Mouse (Mus musculus) neural tube, embryonic 14.5 days (tissue): ENCODE measurements around the gene Bbx. TPM values are rescaled to one million over a fixed set of nuclear protein-coding genes. Genes with fewer than 3 reads are reported as not detected.
A peak's percentile ranks its signal among the peaks of the same experiment; 100 is the strongest.

Experiments
- ATAC-seq: fragments of 200-750 bp; cut with Nextera tagmentation; 2 replicates; pipeline ENCODE4 v1.8.0; 2017; ENCODE audit warnings: low read depth, mild to moderate bottlenecking, moderate TSS enrichment, moderate library complexity
- H3K27ac ChIP-seq: fragments of 300-500 bp; sonication (generic); 2 replicates; pipeline ENCODE4 v1.5.1; 2014; ENCODE audit warnings: low read depth, mild to moderate bottlenecking, control low read depth, low read length, moderate library complexity, mixed read lengths
- H3K27me3 ChIP-seq: fragments of 300-500 bp; sonication (generic); 2 replicates; pipeline ENCODE4 v1.6.1; 2014; ENCODE audit warnings: low read length; ENCODE audit not compliant: control insufficient read depth, insufficient read depth
- H3K36me3 ChIP-seq: fragments of 300-500 bp; sonication (generic); 2 replicates; pipeline ENCODE4 v1.6.1; 2014; ENCODE audit warnings: low read length, mixed read lengths; ENCODE audit not compliant: control insufficient read depth, insufficient read depth
- H3K4me1 ChIP-seq: fragments of 300-500 bp; sonication (generic); 2 replicates; pipeline ENCODE4 v1.6.1; 2014; ENCODE audit warnings: low read length; ENCODE audit not compliant: control insufficient read depth, insufficient read depth
- H3K4me2 ChIP-seq: fragments of 300-500 bp; sonication (generic); 2 replicates; pipeline ENCODE4 v1.6.1; 2014; ENCODE audit warnings: mild to moderate bottlenecking, low read depth, low read length, control low read depth
- H3K4me3 ChIP-seq: fragments of 300-500 bp; sonication (generic); 2 replicates; pipeline ENCODE4 v1.5.1; 2014; ENCODE audit warnings: low read depth, low read length, control low read depth, mixed read lengths
- H3K9ac ChIP-seq: fragments of 300-500 bp; sonication (generic); replicated peaks from 2 replicates; pipeline ENCODE4 v1.6.1; 2014; ENCODE audit warnings: low read depth, mild to moderate bottlenecking, control low read depth, low read length, mixed read lengths
- H3K9me3 ChIP-seq: fragments of 300-500 bp; sonication (generic); 2 replicates; pipeline ENCODE4 v1.6.1; 2016; ENCODE audit warnings: low read length; ENCODE audit not compliant: control insufficient read depth
- WGBS: fragments of 180-500 bp; shearing (Covaris S2); extraction: QIAGEN DNeasy Blood & Tissue Kit; methylation state at CpG from one replicate; pipeline ENCODE4 v1.1.7; 2014; 5-methylcytosine and 5-hydroxymethylcytosine counted together
- polyA plus RNA-seq: library from polyadenylated mRNA; unstranded; fragments of >200 nt; fragmentation: Nextera tagmentation; extraction: Ambion mirVana; gene quantifications from 2 replicates; pipeline ENCODE4 v1.2.1, GENCODE M21; 2014

Bbx gene
- polyA plus RNA-seq, 1 experiment from 2014 or later: 12.4 TPM

DNA sequence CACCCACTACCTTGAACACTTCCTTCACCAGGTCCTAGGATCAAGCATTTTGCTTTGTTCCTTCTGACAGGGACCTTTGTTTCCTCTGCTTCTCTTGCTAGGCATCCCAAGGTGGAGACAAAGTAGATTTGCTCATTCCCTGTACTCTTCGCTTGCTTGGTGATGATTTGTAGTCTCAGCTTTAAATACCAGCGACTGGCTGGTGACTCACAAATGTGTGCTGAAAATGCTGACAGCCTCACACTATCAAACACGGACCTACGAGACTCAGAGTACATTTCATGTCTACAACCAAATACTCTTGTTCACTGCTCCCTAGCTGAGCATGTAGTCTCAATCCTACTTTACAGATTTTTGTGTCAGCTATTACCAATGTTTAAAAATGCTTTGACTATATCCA, 220.5 kb downstream of the Bbx start:
- no peaks in the 10 kb centered on the region for H3K36me3 ChIP-seq
- ATAC-seq: no peak
- no peak overlapping the region for H3K9ac ChIP-seq
- no peaks in the 10 kb centered on the region for H3K4me1 ChIP-seq
- H3K27me3 ChIP-seq: no peaks in the 10 kb centered on the region
- no peaks in the 10 kb centered on the region for H3K9me3 ChIP-seq
- WGBS: 82% methylated on average over 4 of the region's 4 CpGs
- no peak overlapping the region for H3K27ac ChIP-seq
- H3K4me2 ChIP-seq: no peak overlapping the region
- no peak overlapping the region for H3K4me3 ChIP-seq

DNA sequence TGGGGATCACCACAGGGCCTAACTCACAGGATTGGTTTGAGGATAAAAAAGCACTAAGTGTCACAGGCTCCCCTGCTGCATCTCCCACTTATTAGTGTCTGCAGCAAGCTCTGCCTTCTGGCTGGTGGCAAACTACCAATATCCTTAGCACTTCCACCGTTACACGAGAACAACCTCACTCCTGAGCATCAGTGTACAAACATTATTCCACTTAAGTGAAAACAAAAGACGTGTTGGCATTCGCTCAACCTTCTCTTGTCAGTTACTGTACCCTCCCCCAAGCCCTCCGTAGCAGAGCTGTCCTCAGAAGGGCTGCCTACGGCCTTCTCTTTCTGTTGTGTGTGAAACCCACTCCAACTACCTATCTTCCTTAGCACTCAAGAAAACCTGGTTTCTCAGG, 221.0 kb downstream of the Bbx start:
- Histone ChIP-seq H3K27ac (no peak overlapping the region), H3K9me3 (no peaks in the 10 kb centered on the region), H3K4me1 (no peaks in the 10 kb centered on the region), H3K4me3 (no peak overlapping the region), H3K36me3 (no peaks in the 10 kb centered on the region), H3K9ac (no peak overlapping the region), H3K27me3 (no peaks in the 10 kb centered on the region), H3K4me2 (no peak overlapping the region)
- ATAC-seq: no peak
- 78% methylated on average over 6 of the region's 6 CpGs for WGBS

DNA sequence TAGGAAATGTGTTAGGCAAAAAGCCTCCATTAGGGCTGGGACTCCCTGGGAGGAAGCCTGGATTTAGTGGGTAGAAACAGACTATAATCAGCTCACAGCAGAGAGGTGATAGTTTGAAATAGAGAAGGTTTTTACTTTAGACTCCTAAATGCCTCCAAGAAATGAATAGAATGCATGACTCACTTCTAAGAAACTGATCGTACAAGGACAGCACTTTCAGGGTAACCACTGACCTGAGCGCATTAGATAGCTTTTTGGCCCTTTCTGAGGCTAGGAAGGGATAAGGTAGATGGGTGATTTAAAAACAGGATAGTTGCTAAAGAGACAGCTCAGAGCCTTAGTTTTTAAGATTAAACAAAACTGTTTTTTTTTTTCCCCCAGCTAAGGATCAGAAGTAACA, 221.4 kb downstream of the Bbx start:
- Histone ChIP-seq H3K9ac (no peak overlapping the region), H3K4me2 (no peak overlapping the region), H3K27ac (no peak overlapping the region), H3K4me3 (no peak overlapping the region), H3K36me3 (no peaks in the 10 kb centered on the region), H3K9me3 (no peaks in the 10 kb centered on the region), H3K27me3 (no peaks in the 10 kb centered on the region), H3K4me1 (no peaks in the 10 kb centered on the region)
- 93% methylated on average over 2 of the region's 2 CpGs for WGBS
- no peak for ATAC-seq

DNA sequence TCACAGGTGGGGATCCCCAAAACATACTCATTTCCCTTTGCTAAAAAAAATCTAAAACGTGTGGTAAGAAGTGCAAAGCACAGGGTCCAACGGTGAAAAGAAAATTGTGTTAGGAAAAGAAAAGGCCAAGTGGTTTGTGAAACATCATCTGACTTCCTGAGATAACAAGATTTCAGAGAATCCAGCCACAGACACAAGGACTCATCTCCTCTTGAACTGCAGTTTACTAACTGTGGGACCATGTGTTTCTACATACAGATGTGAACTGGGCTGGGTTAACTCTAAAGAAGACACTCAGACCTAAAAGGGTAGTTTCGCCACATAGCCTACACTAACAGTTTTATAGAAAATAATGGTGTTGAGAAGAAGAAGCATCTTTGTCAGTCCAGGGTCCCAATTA, 227.2 kb downstream of the Bbx start:
- H3K4me2 ChIP-seq: no peak overlapping the region
- no peaks in the 10 kb centered on the region for H3K4me1 ChIP-seq
- H3K27ac ChIP-seq: no peak overlapping the region
- H3K36me3 ChIP-seq: no peaks in the 10 kb centered on the region
- no peak overlapping the region for H3K4me3 ChIP-seq
- ATAC-seq: no peak
- H3K9ac ChIP-seq: no peak overlapping the region
- no peaks in the 10 kb centered on the region for H3K27me3 ChIP-seq
- no peaks in the 10 kb centered on the region for H3K9me3 ChIP-seq
- 93% methylated on average over 3 of the region's 3 CpGs for WGBS

DNA sequence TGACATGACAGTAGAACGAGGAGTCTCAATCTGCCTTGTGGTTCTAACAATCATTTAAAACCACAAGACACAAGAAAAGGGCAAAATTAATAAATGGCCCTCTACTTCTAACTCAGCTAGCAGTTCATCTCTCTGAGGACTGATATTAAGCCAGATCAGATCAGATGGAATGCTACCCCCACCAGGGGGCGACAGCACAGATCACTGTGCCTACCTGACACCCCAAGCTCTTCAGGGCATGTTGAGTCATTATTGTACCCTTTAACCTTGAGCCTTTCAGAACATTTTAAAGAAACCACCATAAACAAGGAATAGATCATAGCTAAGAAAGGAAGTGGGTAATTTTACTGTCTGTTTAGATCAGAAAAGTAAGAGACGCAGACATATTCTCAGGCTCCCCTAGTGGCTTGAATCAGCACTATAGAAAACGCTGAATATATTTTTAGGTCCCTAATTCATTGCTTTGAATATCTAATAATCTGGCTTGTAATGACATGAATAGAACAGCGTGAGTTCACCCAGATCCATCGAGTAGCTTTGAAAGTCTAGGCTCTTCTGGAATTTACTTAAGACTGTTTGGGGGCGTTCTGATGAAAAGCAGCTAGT, 230.5 kb downstream of the Bbx start:
- Histone ChIP-seq H3K9ac (no peak overlapping the region), H3K4me1 (no peaks in the 10 kb centered on the region), H3K27me3 (no peaks in the 10 kb centered on the region), H3K4me2 (no peak overlapping the region), H3K27ac (no peak overlapping the region), H3K36me3 (no peaks in the 10 kb centered on the region), H3K9me3 (no peaks in the 10 kb centered on the region), H3K4me3 (no peak overlapping the region)
- 84% methylated on average over 7 of the region's 7 CpGs for WGBS
- ATAC-seq: no peak

DNA sequence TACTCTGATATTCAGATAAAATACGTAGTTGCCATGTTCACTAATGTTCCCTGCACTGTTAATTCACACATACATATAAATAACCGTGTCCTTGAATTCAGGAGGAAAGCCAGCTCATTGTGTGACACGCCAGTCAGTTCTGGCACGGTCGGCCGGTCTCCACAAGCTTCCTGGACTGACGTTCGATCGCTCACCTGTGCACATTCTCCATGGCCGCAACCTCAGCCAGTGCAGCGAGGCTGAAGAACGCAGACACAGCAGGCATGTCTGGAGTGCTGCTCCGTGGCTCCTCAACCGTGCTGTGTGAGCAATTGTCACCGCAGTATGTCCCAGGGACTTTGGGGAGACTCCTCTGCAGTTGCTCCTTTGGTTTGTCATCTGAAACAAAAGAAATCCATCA, 232.0 kb downstream of the Bbx start:
- WGBS: 94% methylated on average over 15 of the region's 15 CpGs
- ATAC-seq: no peak
- no peak overlapping the region for H3K4me3 ChIP-seq

DNA sequence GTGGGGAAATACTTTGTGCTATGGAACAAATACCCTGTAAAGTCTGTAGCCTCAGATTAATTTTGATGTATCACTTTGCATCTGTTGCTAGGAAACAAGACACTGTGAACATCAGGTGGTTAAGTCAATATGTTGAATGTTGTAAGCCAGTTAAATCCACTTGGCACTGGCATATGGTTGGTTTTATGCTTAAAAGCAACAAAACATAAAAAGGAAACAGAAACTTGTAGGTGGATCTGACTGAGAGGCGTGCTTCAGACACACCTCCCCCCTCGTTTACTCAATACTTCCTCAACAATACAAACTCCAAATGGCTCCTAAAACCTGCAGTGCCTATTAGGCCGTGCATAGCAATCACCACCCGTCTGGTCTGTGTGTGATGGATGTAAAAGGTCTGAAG, 236.1 kb downstream of the Bbx start:
- H3K4me3 ChIP-seq: no peak overlapping the region
- H3K9ac ChIP-seq: no peak overlapping the region
- peak; percentile 14; the same call in 1 of the 2 replicates for ATAC-seq
- H3K27ac ChIP-seq: no peak overlapping the region
- H3K36me3 ChIP-seq: no peaks in the 10 kb centered on the region
- no peaks in the 10 kb centered on the region for H3K9me3 ChIP-seq
- H3K4me1 ChIP-seq: no peaks in the 10 kb centered on the region
- H3K4me2 ChIP-seq: no peak overlapping the region
- 29% methylated on average over 4 of the region's 4 CpGs for WGBS
- H3K27me3 ChIP-seq: no peaks in the 10 kb centered on the region

More for the DNA sequence above, 232.0 kb downstream of the Bbx start:
- Histone ChIP-seq H3K36me3 (no peaks in the 10 kb centered on the region), H3K4me2 (no peak overlapping the region), H3K9ac (no peak overlapping the region), H3K9me3 (no peaks in the 10 kb centered on the region), H3K27me3 (no peaks in the 10 kb centered on the region), H3K4me1 (no peaks in the 10 kb centered on the region), H3K27ac (no peak overlapping the region)

DNA sequence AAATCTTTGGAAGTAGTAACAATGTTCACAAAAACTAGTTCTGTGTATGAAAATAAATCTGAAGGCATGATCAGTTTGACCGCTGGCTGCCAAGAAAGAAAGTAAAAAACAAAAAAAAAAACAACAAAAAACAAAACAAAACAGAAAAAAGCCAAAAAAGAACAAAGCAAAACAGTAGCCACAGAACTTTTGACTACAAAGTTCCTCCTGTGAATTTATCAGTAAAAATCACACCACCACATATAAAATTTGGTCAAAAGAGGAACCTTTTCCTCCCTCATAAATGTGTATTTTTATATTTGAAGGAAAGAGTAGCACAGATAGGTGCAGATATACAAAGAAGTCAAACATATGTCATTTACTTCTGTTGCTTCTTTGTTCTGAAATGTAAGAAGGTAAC, 239.6 kb downstream of the Bbx start:
- Histone ChIP-seq H3K36me3 (no peaks in the 10 kb centered on the region), H3K27ac (no peak overlapping the region), H3K4me2 (no peak overlapping the region), H3K9ac (no peak overlapping the region), H3K4me1 (no peaks in the 10 kb centered on the region), H3K27me3 (no peaks in the 10 kb centered on the region), H3K4me3 (no peak overlapping the region), H3K9me3 (no peaks in the 10 kb centered on the region)
- WGBS: 100% methylated on average over 1 of the region's 1 CpGs
- ATAC-seq: no peak

DNA sequence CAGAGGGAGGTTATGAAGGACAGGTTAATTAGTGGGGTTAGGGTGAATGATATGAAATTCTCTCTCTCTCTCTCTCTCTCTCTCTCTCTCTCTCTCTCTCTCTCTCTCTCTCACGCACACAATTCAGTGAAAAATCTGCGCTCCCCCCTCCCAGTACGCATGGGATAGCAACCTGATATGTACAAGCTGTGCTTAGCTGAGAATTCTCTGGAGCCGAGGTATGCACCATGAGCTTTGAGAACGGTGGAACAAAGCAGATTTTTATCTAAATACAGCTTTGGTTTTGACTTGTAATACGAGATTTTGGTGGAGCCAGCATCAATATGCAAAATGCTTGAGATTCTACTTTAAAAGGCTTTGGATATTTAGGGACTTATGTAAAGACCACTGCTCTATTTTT, 243.1 kb downstream of the Bbx start:
- 79% methylated on average over 6 of the region's 6 CpGs for WGBS
- Histone ChIP-seq H3K9ac (no peak overlapping the region), H3K4me3 (no peak overlapping the region), H3K27me3 (no peaks in the 10 kb centered on the region), H3K27ac (no peak overlapping the region), H3K4me2 (no peak overlapping the region), H3K9me3 (no peaks in the 10 kb centered on the region), H3K4me1 (no peaks in the 10 kb centered on the region), H3K36me3 (no peaks in the 10 kb centered on the region)
- no peak for ATAC-seq
